Mouse (Mus musculus): ENCODE results near the gene Dtd1.

- no peak for TF ChIP-seq POLR2AphosphoS2 (IDR thresholded peaks at IDR 0.05; ENCODE audit: insufficient read length, low read depth)
- no peak for TF ChIP-seq E2F4 (IDR thresholded peaks at IDR 0.05; ENCODE audit: insufficient read depth)
- no peak for TF ChIP-seq MAX (IDR thresholded peaks at IDR 0.05; ENCODE audit: low read depth)
- no peak for TF ChIP-seq POLR2A (IDR thresholded peaks at IDR 0.05; ENCODE audit: insufficient read length, low read depth)
- no peak for TF ChIP-seq TCF3 (IDR thresholded peaks at IDR 0.05; ENCODE audit: insufficient read length, low read depth)
- TF ChIP-seq CEBPB (IDR thresholded peaks at IDR 0.05; ENCODE audit: insufficient read depth, poor library complexity, severe bottlenecking) = no peak
- TF ChIP-seq SRF (IDR thresholded peaks at IDR 0.05; ENCODE audit: control insufficient read depth, insufficient read length, low read depth) = no peak
- TF ChIP-seq MYOD1 (IDR thresholded peaks at IDR 0.05; ENCODE audit: control insufficient read depth in 1 of 3, insufficient read length in 2 of 3, low read depth in 2 of 3) = no peak
Measured at GRCm38 (mm10) chr2:144727136-144727535, 127.4 kb downstream of the Dtd1 start.
